Mouse (Mus musculus): ENCODE measurements around the gene Borcs8. TPM values are rescaled to one million over a fixed set of nuclear protein-coding genes. Genes with fewer than 3 reads are reported as not detected.

The Borcs8 gene
- polyA plus RNA-seq, 1 experiment: 59.2 TPM

DNA sequence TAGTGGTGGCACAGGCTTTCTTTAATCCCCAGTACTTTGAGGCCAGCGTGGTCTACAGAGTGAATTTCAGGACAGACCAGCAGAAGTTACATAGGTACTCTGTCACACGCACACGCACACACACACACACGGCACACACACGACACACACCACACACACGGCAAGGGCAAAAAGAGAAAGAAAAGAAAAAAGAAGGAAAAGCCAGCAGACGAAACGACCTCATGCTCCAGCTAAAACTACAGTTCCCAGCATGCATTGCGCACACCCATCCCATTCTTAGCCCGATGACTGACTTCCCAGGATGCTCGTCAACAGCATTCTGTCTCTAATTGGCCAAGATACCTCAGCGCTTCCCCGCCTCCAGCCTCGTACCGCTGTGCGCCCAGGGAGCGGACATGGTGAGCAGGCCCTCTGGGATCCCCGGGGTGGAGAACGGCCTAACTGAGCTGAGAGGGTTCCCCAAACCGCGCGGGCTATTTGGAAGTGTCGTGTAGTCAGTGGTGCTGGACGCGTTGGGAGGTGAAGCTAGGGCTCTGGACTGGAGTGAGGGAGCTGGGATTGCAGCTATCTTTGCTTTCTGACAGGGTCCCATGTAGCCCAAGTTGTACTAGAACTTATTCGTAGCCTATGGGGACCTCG lies 32.9 kb downstream of the Borcs8 start, which contains the start of gene Tmem161a:
Gene Tmem161a (plus strand): TSS at position 314 of the 639 bp plus-strand sequence.
- 0 out of 2 replicates have a peak within 1 kb of the TSS, but pooled peaks have one; percentile 3 for H3K27ac ChIP-seq (ENCODE audit: insufficient read depth, low read length)
- TF ChIP-seq CTCF (IDR thresholded peaks at IDR 0.05; ENCODE audit: borderline replicate concordance, insufficient read depth, low read length) (no peak), POLR2A (IDR thresholded peaks at IDR 0.05; ENCODE audit: low read depth, low read length) (peak; percentile 89)
- 0 out of 2 replicates have a peak, but pooled peaks cover 3% of the 10 kb centered on the region for H3K4me1 ChIP-seq (ENCODE audit: control insufficient read depth, insufficient read depth, low read length)

GRCm38 (mm10) chr8:70173320-70173719 lies 34.0 kb downstream of the Borcs8 start:
- H3K4me3 ChIP-seq (ENCODE audit: insufficient read depth, low read length): no peak overlapping the region
- no peak overlapping the region for H3K27ac ChIP-seq (ENCODE audit: insufficient read depth, low read length)
- TF ChIP-seq POLR2A (IDR thresholded peaks at IDR 0.05; ENCODE audit: low read depth, low read length): no peak
- no peak for TF ChIP-seq CTCF (IDR thresholded peaks at IDR 0.05; ENCODE audit: borderline replicate concordance, insufficient read depth, low read length)
- H3K4me1 ChIP-seq (ENCODE audit: control insufficient read depth, insufficient read depth, low read length): 0 out of 2 replicates have a peak, but pooled peaks cover 3% of the 10 kb centered on the region

More for the DNA sequence above, 32.9 kb downstream of the Borcs8 start, which contains the start of gene Tmem161a:
- H3K4me3 ChIP-seq (ENCODE audit: insufficient read depth, low read length): peak within 1 kb of the TSS; percentile 76

- no peak overlapping the region for H3K27ac ChIP-seq (ENCODE audit: insufficient read depth, low read length)
- H3K4me1 ChIP-seq (ENCODE audit: control insufficient read depth, insufficient read depth, low read length): 0 out of 2 replicates have a peak, but pooled peaks cover 3% of the 10 kb centered on the region
- TF ChIP-seq POLR2A (IDR thresholded peaks at IDR 0.05; ENCODE audit: low read depth, low read length) (no peak), CTCF (IDR thresholded peaks at IDR 0.05; ENCODE audit: borderline replicate concordance, insufficient read depth, low read length) (no peak)
- no peak overlapping the region for H3K4me3 ChIP-seq (ENCODE audit: insufficient read depth, low read length)
Measured at GRCm38 (mm10) chr8:70174079-70174478, 34.8 kb downstream of the Borcs8 start.

GRCm38 (mm10) chr8:70178231-70178630 lies 38.9 kb downstream of the Borcs8 start:
- 0 out of 2 replicates have a peak, but pooled peaks cover 3% of the 10 kb centered on the region for H3K4me1 ChIP-seq (ENCODE audit: control insufficient read depth, insufficient read depth, low read length)
- H3K4me3 ChIP-seq (ENCODE audit: insufficient read depth, low read length): no peak overlapping the region
- TF ChIP-seq POLR2A (IDR thresholded peaks at IDR 0.05; ENCODE audit: low read depth, low read length) (no peak), CTCF (IDR thresholded peaks at IDR 0.05; ENCODE audit: borderline replicate concordance, insufficient read depth, low read length) (no peak)
- H3K27ac ChIP-seq (ENCODE audit: insufficient read depth, low read length): no peak overlapping the region

DNA sequence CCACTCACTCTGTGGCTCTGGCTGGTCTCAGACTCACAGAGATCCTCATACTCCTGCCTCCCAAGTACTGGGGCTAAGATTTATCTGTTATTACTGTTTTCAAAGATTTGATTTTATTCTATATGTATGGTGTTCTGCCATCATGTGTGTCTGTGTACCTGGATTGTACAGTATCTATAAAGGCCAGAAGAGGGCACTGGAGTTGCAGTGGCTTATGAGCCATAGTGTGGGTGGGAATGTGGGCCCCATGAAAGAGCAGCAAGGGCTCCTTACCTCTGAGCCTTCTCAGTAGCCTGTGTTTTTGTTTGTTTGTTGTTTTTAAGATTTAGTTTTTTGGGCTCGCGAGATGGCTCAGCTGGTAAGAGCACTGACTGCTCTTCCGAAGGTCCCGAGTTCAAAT lies 39.8 kb downstream of the Borcs8 start:
- TF ChIP-seq POLR2A (IDR thresholded peaks at IDR 0.05; ENCODE audit: low read depth, low read length) (no peak), CTCF (IDR thresholded peaks at IDR 0.05; ENCODE audit: borderline replicate concordance, insufficient read depth, low read length) (no peak; the same call in 1 of the 2 replicates)
- Histone ChIP-seq H3K27ac (ENCODE audit: insufficient read depth, low read length) (no peak overlapping the region), H3K4me3 (ENCODE audit: insufficient read depth, low read length) (no peak overlapping the region), H3K4me1 (ENCODE audit: control insufficient read depth, insufficient read depth, low read length) (no peaks in the 10 kb centered on the region)

DNA sequence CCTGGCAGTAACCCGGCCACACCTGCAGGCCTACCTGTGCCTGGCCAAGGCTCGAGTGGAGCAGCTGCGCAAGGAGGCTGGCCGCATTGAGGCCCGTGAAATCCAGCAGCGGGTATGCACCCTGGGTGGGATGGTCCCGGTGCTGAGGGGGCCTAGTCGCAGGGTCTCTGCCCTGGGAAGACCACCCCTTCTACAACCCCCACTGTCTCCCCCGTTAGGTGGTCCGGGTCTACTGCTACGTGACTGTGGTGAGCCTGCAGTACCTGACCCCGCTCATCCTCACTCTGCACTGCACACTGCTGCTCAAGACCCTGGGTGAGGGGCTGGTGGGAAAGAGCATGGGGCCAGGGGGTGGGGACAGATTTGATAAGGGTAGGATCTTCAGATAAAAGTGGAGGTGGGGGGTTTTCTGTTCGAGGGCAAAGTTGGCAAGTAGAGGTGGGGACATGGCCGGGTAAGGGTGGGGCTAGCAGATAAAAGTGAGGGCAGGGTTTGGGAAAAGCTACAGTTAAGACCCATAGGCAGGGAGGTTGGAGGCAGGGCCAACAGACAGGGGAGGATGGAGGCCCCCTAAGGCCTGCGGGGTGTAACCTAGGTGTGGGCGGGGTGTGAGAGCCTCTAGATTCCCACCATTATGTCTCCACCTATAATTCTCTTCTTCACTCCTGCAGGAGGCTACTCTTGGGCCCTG lies 42.1 kb downstream of the Borcs8 start:
- no peaks in the 10 kb centered on the region for H3K4me1 ChIP-seq (ENCODE audit: control insufficient read depth, insufficient read depth, low read length)
- no peak overlapping the region for H3K27ac ChIP-seq (ENCODE audit: insufficient read depth, low read length)
- TF ChIP-seq CTCF (IDR thresholded peaks at IDR 0.05; ENCODE audit: borderline replicate concordance, insufficient read depth, low read length): no peak
- H3K4me3 ChIP-seq (ENCODE audit: insufficient read depth, low read length): no peak overlapping the region

DNA sequence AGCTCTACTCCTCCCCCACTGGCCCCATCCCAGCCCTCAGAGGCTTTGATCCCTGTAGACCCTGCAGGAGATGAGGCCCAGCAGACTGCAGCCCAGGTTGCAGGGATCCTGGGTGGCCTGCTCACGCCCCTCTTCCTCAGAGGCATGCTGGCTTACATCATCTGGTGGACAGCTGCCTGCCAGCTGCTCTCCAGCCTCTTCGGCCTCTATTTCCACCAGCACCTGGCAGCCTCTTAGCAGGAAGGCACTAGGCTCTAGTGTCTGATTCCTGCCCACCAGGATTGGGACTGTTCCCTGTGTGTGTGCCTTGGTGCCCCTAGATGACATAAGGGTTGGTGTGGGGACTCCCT lies 42.6 kb downstream of the Borcs8 start:
- H3K4me1 ChIP-seq (ENCODE audit: control insufficient read depth, insufficient read depth, low read length): no peaks in the 10 kb centered on the region
- no peak for TF ChIP-seq CTCF (IDR thresholded peaks at IDR 0.05; ENCODE audit: borderline replicate concordance, insufficient read depth, low read length)
- H3K4me3 ChIP-seq (ENCODE audit: insufficient read depth, low read length): no peak overlapping the region
- no peak overlapping the region for H3K27ac ChIP-seq (ENCODE audit: insufficient read depth, low read length)

DNA sequence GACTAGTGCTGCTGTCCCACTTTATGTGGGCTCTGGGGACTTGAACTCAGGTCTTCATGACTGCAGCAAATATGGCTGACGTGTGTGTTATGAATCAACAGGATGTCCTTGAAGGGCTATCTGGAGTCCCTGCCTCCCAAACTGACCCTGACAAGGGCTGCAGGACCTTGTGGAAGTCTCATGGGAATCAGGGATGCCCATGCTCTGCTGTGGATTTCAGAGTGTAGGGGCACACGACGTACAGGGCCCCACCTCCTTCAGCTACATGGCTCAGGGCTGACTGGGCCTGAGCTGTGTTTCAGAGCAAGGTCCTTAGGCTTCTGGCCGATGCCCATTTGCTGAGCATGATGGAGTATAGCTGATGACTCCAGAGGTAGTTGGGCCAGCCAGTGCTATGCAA lies 43.9 kb downstream of the Borcs8 start:
- TF ChIP-seq POLR2A (IDR thresholded peaks at IDR 0.05; ENCODE audit: low read depth, low read length): no peak
- no peak for TF ChIP-seq CTCF (IDR thresholded peaks at IDR 0.05; ENCODE audit: borderline replicate concordance, insufficient read depth, low read length)
- Histone ChIP-seq H3K27ac (ENCODE audit: insufficient read depth, low read length) (no peak overlapping the region), H3K4me1 (ENCODE audit: control insufficient read depth, insufficient read depth, low read length) (no peaks in the 10 kb centered on the region), H3K4me3 (ENCODE audit: insufficient read depth, low read length) (no peak overlapping the region)

GRCm38 (mm10) chr8:70188707-70189106 lies 49.4 kb downstream of the Borcs8 start:
- no peaks in the 10 kb centered on the region for H3K4me1 ChIP-seq (ENCODE audit: control insufficient read depth, insufficient read depth, low read length)
- H3K4me3 ChIP-seq (ENCODE audit: insufficient read depth, low read length): no peak overlapping the region
- TF ChIP-seq CTCF (IDR thresholded peaks at IDR 0.05; ENCODE audit: borderline replicate concordance, insufficient read depth, low read length) (no peak), POLR2A (IDR thresholded peaks at IDR 0.05; ENCODE audit: low read depth, low read length) (no peak)
- H3K27ac ChIP-seq (ENCODE audit: insufficient read depth, low read length): no peak overlapping the region

- Histone ChIP-seq H3K4me3 (ENCODE audit: insufficient read depth, low read length) (no peak overlapping the region), H3K4me1 (ENCODE audit: control insufficient read depth, insufficient read depth, low read length) (no peaks in the 10 kb centered on the region), H3K27ac (ENCODE audit: insufficient read depth, low read length) (no peak overlapping the region)
- TF ChIP-seq CTCF (IDR thresholded peaks at IDR 0.05; ENCODE audit: borderline replicate concordance, insufficient read depth, low read length) (no peak), POLR2A (IDR thresholded peaks at IDR 0.05; ENCODE audit: low read depth, low read length) (no peak)
Measured at GRCm38 (mm10) chr8:70193238-70193637, 53.9 kb downstream of the Borcs8 start.

Measured in embryonic fibroblast, embryonic 13.5 days (primary cell).